Mouse (Mus musculus): Measurements from ENCODE around the gene Vmn1r170. TPM values are rescaled to one million over a fixed set of nuclear protein-coding genes. Genes with fewer than 3 reads are reported as not detected.
"Not testable (repeated sequence)": the region's sequence is repeated elsewhere in the genome, so short reads cannot be mapped to it uniquely, and the experiment has no call there.

Vmn1r170 gene
- polyA plus RNA-seq (2015; fragmentation: Nextera tagmentation; extraction: Ambion mirVana), result not detected in 2 replicates

DNA sequence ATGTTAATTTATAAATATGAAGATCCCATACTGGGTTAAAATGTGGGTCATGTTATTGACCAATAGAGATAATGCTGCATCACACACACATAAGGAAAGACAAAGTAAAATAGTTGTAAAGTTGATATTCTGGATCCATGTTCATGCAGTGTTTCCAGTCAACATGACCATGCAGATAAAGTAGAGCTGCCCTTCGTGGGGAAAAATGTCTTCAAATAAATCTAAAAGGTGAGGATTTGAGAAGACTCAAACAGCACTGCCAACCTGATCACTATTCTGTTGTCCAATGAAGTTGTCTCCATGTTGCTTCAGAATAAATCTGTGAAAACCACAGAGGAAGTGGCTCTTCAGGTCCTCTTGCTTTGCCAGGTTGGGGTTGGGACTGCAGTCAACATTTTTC, at the start of gene Vmn1r170:
Gene Vmn1r170, plus strand, starts transcription at position 301 of the 400 bp plus-strand sequence.
- H3K4me1 ChIP-seq; H3K27me3 ChIP-seq (replicated peaks); ATAC-seq (replicated peaks); H3K9ac ChIP-seq; H3K36me3 ChIP-seq (replicated peaks); H3K27ac ChIP-seq; H3K4me2 ChIP-seq; H3K4me3 ChIP-seq; H3K9me3 ChIP-seq: not testable (repeated sequence)
- WGBS, result 29% methylated on average over 1 of the region's 1 CpGs

- H3K36me3 ChIP-seq (replicated peaks), result not testable (repeated sequence)
- WGBS, result 75% methylated on average over 1 of the region's 2 CpGs
These were observed 30.7 kb upstream of the Vmn1r170 start, which contains the start of gene Vmn1r169 for GRCm38 (mm10) chr7:23575226-23575625. Gene Vmn1r169 (plus strand): TSS chr7:23575526.

DNA sequence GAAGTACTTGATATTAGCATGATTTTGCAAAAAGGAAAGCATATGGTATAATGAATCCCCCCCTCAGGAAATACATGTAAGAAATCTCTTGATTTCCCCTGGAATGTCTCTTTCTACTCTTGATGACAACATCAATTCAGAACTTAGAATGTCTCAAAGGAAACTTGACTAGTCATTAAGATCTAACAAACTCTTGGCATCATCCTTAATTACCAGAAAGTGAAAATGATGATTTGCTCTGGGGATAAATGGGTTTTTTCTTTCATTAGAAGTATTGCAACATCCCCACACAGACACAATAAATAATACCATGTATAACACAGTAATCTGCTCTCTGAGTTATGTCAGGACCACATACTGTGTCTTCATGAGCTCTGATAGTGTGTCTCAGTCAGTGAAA, 24.4 kb downstream of the Vmn1r170 start, which contains the start of gene Vmn1r171:
Gene Vmn1r171, plus strand, starts transcription at position 301 of the 400 bp plus-strand sequence.
- Histone ChIP-seq H3K9ac (no peak within 1 kb of the TSS), H3K27me3 (replicated peaks) (no peaks in the 10 kb centered on the region), H3K27ac (no peak within 1 kb of the TSS), H3K4me2 (no peak within 1 kb of the TSS), H3K4me3 (no peak within 1 kb of the TSS), H3K36me3 (replicated peaks) (no peaks in the 10 kb centered on the region), H3K4me1 (no peaks in the 10 kb centered on the region), H3K9me3 (peaks cover 8% of the 10 kb centered on the region; the same call in 1 of the 2 replicates)
- no peak for ATAC-seq (replicated peaks)

More at GRCm38 (mm10) chr7:23575226-23575625, 30.7 kb upstream of the Vmn1r170 start, which contains the start of gene Vmn1r169:
- not testable (repeated sequence) for H3K9me3 ChIP-seq; H3K4me1 ChIP-seq; ATAC-seq (replicated peaks); H3K27me3 ChIP-seq (replicated peaks); H3K9ac ChIP-seq; H3K4me3 ChIP-seq; H3K27ac ChIP-seq; H3K4me2 ChIP-seq

Other genes with a start within 250 kb of the Vmn1r170 start
- not detected in 2 replicates for gene Nlrp5, start 220.3 kb upstream of the Vmn1r170 start, polyA plus RNA-seq (2015; fragmentation: Nextera tagmentation; extraction: Ambion mirVana)
- not detected in 2 replicates for gene Vmn1r167, start 99.0 kb upstream of the Vmn1r170 start, polyA plus RNA-seq (2015; fragmentation: Nextera tagmentation; extraction: Ambion mirVana)
- gene Vmn1r168, start 66.4 kb upstream of the Vmn1r170 start, polyA plus RNA-seq (2015; fragmentation: Nextera tagmentation; extraction: Ambion mirVana), result not detected in 2 replicates
- not detected in 2 replicates for gene Vmn1r169, start 30.6 kb upstream of the Vmn1r170 start, polyA plus RNA-seq (2015; fragmentation: Nextera tagmentation; extraction: Ambion mirVana)
- not detected in 2 replicates for gene Vmn1r171, start 24.5 kb downstream of the Vmn1r170 start, polyA plus RNA-seq (2015; fragmentation: Nextera tagmentation; extraction: Ambion mirVana)
- gene Vmn1r172, start 52.1 kb downstream of the Vmn1r170 start, polyA plus RNA-seq (2015; fragmentation: Nextera tagmentation; extraction: Ambion mirVana), result not detected in 2 replicates
- gene Vmn1r173, start 94.5 kb downstream of the Vmn1r170 start, polyA plus RNA-seq (2015; fragmentation: Nextera tagmentation; extraction: Ambion mirVana), result not detected in 2 replicates
- gene Vmn1r174, start 146.1 kb downstream of the Vmn1r170 start, polyA plus RNA-seq (2015; fragmentation: Nextera tagmentation; extraction: Ambion mirVana), result not detected in 2 replicates
- gene Vmn1r175, start 204.5 kb downstream of the Vmn1r170 start, polyA plus RNA-seq (2015; fragmentation: Nextera tagmentation; extraction: Ambion mirVana), result not detected in 2 replicates
- gene Vmn1r176, start 231.2 kb downstream of the Vmn1r170 start, polyA plus RNA-seq (2015; fragmentation: Nextera tagmentation; extraction: Ambion mirVana), result not detected in 2 replicates

Measured in midbrain, embryonic 15.5 days (tissue).